Mouse (Mus musculus) hindbrain, embryonic 15.5 days (tissue): ENCODE measurements around the gene Ecm1. TPM values are rescaled to one million over a fixed set of nuclear protein-coding genes. Genes with fewer than 3 reads are reported as not detected.
A peak's percentile ranks its signal among the peaks of the same experiment; 100 is the strongest.

ENCODE experiments used
- ATAC-seq: fragments of 200-750 bp; cut with Nextera tagmentation; 2 replicates; pipeline ENCODE4 v1.8.0; 2017; ENCODE audit warnings: low read depth, moderate number of reproducible peaks, moderate TSS enrichment; ENCODE audit not compliant: low FRiP score
- H3K27ac ChIP-seq: fragments of 300-500 bp; sonication (generic); replicated peaks from 2 replicates; pipeline ENCODE4 v1.5.1; 2015; ENCODE audit warnings: mild to moderate bottlenecking, inconsistent platforms
- H3K27me3 ChIP-seq: fragments of 300-500 bp; sonication (generic); 2 replicates; pipeline ENCODE4 v1.6.1; 2015; ENCODE audit warnings: control low read depth, inconsistent platforms
- H3K36me3 ChIP-seq: fragments of 300-500 bp; sonication (generic); 2 replicates; pipeline ENCODE4 v1.6.1; 2015; ENCODE audit warnings: control low read depth, inconsistent platforms
- H3K4me1 ChIP-seq: fragments of 300-500 bp; sonication (generic); replicated peaks from 2 replicates; pipeline ENCODE4 v1.6.1; 2015; ENCODE audit warnings: control low read depth, inconsistent platforms
- H3K4me2 ChIP-seq: fragments of 300-500 bp; sonication (generic); 2 replicates; pipeline ENCODE4 v1.6.1; 2015; ENCODE audit warnings: moderate library complexity, mild to moderate bottlenecking, inconsistent platforms
- H3K4me3 ChIP-seq: fragments of 300-500 bp; sonication (generic); 2 replicates; pipeline ENCODE4 v1.5.1; 2015; ENCODE audit warnings: mild to moderate bottlenecking, inconsistent platforms
- H3K9ac ChIP-seq: fragments of 300-500 bp; sonication (generic); 2 replicates; pipeline ENCODE4 v1.6.1; 2015; ENCODE audit warnings: inconsistent platforms
- H3K9me3 ChIP-seq: fragments of 300-500 bp; sonication (generic); 2 replicates; pipeline ENCODE4 v1.6.1; 2016; ENCODE audit warnings: control low read depth, inconsistent platforms
- whole genome bisulfite sequencing: fragments of 180-500 bp; shearing (Covaris S2); methylation state at CpG from one replicate; pipeline ENCODE4 v1.1.7; 2015; 5-methylcytosine and 5-hydroxymethylcytosine counted together
- polyA plus RNA-seq: library from polyadenylated mRNA; unstranded; fragments of >200 nt; fragmentation: Nextera tagmentation; extraction: Ambion mirVana; gene quantifications from 2 replicates; pipeline ENCODE4 v1.2.1, GENCODE M21; 2015

The Ecm1 gene
- polyA plus RNA-seq, 1 experiment from 2014 or later = 16.4 TPM

DNA sequence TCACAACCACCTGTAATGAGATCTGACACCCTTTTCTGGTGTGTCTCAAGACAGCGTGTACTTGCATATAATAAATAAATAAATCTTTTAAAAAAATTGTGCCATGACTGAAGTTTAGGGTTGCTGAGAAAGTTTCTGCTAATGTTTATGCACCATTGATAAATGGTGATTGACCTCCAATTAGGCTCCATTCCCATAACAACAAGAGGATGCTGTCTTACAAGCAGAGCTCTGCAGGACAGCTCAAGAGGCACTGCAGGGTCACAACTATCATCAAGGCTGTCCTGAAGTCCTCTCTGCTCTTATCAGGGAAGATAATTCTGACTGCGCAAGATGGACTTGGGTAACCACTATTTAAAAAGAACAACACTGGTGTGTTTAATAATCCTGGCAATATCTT, 21.2 kb downstream of the Ecm1 start:
- no peaks in the 10 kb centered on the region for H3K27me3 ChIP-seq
- no peak overlapping the region for H3K27ac ChIP-seq
- H3K4me3 ChIP-seq = no peak overlapping the region
- H3K36me3 ChIP-seq = no peaks in the 10 kb centered on the region
- 97% methylated on average over 2 of the region's 2 CpGs for WGBS
- no peak overlapping the region for H3K9ac ChIP-seq
- no peak for ATAC-seq
- no peaks in the 10 kb centered on the region for H3K4me1 ChIP-seq
- no peak overlapping the region for H3K4me2 ChIP-seq
- no peaks in the 10 kb centered on the region for H3K9me3 ChIP-seq

DNA sequence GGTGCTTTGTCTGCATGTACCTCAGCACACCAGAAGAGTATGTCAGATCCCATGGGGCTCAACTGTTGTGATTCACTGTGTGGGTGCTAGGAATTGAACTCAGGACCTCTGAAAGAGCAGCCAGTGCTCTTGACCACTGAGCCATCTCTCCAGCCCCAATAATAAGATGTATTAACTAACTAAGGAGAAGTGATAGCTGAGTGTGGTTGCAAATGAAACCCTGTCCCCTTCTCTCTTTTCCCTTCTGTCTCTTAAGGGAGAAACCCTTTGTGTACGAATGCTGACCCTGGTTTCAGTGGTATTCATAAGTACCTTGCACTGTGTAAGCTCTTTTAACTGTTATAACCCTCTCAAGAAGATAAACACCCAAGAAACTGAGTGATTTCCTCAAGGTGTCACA, 23.3 kb downstream of the Ecm1 start:
- Histone ChIP-seq H3K27me3 (no peaks in the 10 kb centered on the region), H3K4me3 (no peak overlapping the region), H3K9me3 (no peaks in the 10 kb centered on the region), H3K4me2 (no peak overlapping the region), H3K4me1 (no peaks in the 10 kb centered on the region), H3K36me3 (no peaks in the 10 kb centered on the region), H3K9ac (no peak overlapping the region), H3K27ac (no peak overlapping the region)
- WGBS = 95% methylated on average over 1 of the region's 1 CpGs
- no peak for ATAC-seq

DNA sequence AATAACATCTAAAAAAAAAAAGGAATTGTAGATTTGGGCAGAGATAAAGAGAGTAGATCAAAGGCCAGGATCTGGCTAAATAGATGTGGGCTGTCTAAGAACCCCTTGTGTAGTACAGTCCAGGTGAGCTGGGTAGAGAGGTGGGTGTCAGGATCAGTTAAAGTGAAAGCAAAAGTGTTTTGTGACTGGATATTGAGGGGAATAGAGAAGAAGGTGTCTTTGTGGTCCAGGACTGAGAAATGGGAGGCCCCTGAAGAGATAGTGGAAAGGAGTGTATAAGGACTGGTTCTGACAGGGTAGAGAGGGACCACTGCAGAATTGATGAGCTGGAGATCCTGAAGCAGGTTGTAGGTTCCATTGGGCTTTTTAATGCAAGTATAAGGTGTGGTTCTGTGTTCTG, 29.4 kb downstream of the Ecm1 start:
- H3K4me1 ChIP-seq = no peaks in the 10 kb centered on the region
- no peaks in the 10 kb centered on the region for H3K9me3 ChIP-seq
- no peak overlapping the region for H3K4me3 ChIP-seq
- no peak for ATAC-seq
- H3K36me3 ChIP-seq = no peaks in the 10 kb centered on the region
- no peak overlapping the region for H3K9ac ChIP-seq
- no peak overlapping the region for H3K4me2 ChIP-seq
- no peak overlapping the region for H3K27ac ChIP-seq
- no peaks in the 10 kb centered on the region for H3K27me3 ChIP-seq

DNA sequence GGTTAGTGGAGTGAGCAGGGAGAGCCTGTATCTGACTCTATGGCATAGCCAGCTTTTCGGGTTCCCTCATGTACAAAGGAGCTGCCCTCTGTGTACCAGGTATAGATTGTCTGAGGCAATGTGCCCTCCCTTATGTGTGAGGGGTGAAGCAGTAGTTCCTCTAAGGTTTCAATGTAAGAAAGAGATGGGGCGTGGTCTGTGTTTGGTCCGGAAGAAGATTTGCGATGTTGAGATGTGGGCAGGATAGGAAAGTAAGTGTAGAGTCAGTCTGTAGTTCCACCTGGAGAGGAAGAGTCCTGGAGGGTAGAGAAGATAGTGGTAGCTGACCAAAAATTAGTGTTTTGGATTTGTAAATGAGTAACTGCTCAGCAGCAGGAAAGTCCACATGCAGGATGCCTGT, 30.3 kb downstream of the Ecm1 start:
- 92% methylated on average over 4 of the region's 4 CpGs for WGBS
- no peak overlapping the region for H3K9ac ChIP-seq
- H3K36me3 ChIP-seq = no peaks in the 10 kb centered on the region

DNA sequence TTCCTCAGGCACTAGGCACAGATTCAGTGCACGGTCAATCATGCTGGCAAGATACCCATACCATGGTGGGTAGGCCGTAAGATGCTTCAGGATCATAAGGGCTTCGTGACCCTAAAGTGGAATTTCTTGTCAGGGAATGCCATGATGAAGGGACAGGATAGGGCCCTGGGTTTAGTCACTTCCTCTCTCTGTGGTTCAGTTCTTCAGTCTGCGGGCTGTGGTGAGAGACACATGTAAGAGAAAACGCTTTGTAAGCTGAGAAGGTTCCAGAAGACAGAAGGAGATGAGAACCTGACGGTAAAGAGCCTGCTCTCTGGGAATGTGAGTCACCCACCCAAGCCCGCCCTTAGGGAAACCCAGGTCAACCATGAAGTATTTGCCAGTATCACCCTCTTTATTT, 31.9 kb downstream of the Ecm1 start:
- WGBS = 95% methylated on average over 7 of the region's 7 CpGs

More for the DNA sequence above, 30.3 kb downstream of the Ecm1 start:
- Histone ChIP-seq H3K27me3 (no peaks in the 10 kb centered on the region), H3K4me3 (no peak overlapping the region), H3K27ac (no peak overlapping the region), H3K9me3 (no peaks in the 10 kb centered on the region), H3K4me2 (no peak overlapping the region), H3K4me1 (no peaks in the 10 kb centered on the region)
- ATAC-seq = no peak

DNA sequence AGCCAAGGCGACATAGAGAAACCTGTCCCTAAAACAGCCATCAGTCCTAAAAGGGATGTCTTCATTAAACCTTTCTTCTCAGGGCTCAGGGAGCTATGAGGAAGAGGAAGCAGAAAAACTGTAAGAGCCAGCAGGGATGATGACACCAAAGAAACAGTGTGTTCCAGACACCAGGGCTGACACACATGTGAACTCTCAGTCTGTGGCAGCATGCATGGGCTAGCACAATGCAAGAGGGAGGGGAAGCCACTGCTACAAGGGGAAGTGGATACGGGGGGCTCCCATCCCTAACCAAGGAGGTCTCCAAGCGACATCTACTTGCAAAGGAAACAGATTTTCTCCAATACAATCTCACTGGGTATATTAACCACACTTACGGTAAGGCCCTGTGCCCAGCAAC, 33.1 kb downstream of the Ecm1 start:
- H3K4me1 ChIP-seq = peaks cover 7% of the 10 kb centered on the region
- no peaks in the 10 kb centered on the region for H3K9me3 ChIP-seq
- no peak overlapping the region for H3K4me2 ChIP-seq
- no peak overlapping the region for H3K4me3 ChIP-seq
- no peak overlapping the region for H3K27ac ChIP-seq
- no peaks in the 10 kb centered on the region for H3K36me3 ChIP-seq
- no peaks in the 10 kb centered on the region for H3K27me3 ChIP-seq
- no peak for ATAC-seq
- 84% methylated on average over 4 of the region's 4 CpGs for WGBS
- H3K9ac ChIP-seq = no peak overlapping the region

More for the DNA sequence above, 31.9 kb downstream of the Ecm1 start:
- Histone ChIP-seq H3K27me3 (no peaks in the 10 kb centered on the region), H3K9me3 (no peaks in the 10 kb centered on the region), H3K4me2 (no peak overlapping the region), H3K4me3 (no peak overlapping the region), H3K4me1 (no peaks in the 10 kb centered on the region), H3K27ac (no peak overlapping the region), H3K9ac (no peak overlapping the region), H3K36me3 (no peaks in the 10 kb centered on the region)
- ATAC-seq = no peak

DNA sequence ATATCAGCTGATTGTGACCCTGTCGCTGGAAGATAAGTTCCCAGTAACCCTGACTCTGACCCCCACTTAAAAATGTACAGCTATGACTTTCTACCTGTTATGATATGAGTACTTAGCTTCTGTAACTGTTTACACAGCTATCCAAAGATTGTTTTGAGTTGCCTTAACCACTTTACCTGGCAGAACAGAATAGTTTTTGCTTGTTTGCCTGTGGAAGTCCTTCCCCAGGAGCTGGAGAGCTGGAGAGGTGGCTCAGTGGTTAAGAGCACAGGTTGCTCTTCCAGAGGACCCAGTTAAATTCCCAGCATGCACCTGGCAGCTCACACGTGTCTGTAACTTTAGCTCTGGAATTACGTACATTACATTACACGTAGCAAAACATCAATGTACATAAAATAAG, 34.8 kb downstream of the Ecm1 start:
- Histone ChIP-seq H3K27ac (no peak overlapping the region), H3K36me3 (no peaks in the 10 kb centered on the region), H3K4me1 (peaks cover 14% of the 10 kb centered on the region), H3K27me3 (no peaks in the 10 kb centered on the region), H3K9ac (no peak overlapping the region), H3K4me2 (no peak overlapping the region), H3K4me3 (no peak overlapping the region), H3K9me3 (no peaks in the 10 kb centered on the region)
- no peak for ATAC-seq
- 92% methylated on average over 4 of the region's 4 CpGs for WGBS

DNA sequence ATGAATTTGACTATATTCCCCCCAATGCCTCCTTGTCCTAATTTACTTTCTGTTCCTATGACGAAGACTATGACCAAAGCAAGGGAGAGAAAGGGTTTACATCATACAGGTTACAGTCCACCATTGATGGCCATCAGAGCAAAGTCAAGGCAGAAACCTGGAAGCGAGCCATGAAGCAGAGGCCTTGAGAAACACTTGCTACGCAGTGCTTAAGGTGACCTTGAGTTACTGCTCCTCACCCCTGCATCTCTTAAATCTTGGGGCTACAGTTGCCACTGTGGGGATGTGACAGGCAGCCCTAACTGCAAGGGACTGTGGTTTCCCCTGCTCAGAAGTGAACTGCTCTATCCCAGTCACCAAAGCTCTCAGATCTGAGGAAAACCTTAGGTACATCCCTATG, 36.1 kb downstream of the Ecm1 start:
- WGBS = 95% methylated on average over 3 of the region's 3 CpGs
- no peak overlapping the region for H3K27ac ChIP-seq
- H3K36me3 ChIP-seq = no peaks in the 10 kb centered on the region
- ATAC-seq = no peak
- no peaks in the 10 kb centered on the region for H3K27me3 ChIP-seq
- no peaks in the 10 kb centered on the region for H3K9me3 ChIP-seq
- peaks cover 14% of the 10 kb centered on the region for H3K4me1 ChIP-seq
- H3K9ac ChIP-seq = no peak overlapping the region
- no peak overlapping the region for H3K4me2 ChIP-seq
- H3K4me3 ChIP-seq = no peak overlapping the region

DNA sequence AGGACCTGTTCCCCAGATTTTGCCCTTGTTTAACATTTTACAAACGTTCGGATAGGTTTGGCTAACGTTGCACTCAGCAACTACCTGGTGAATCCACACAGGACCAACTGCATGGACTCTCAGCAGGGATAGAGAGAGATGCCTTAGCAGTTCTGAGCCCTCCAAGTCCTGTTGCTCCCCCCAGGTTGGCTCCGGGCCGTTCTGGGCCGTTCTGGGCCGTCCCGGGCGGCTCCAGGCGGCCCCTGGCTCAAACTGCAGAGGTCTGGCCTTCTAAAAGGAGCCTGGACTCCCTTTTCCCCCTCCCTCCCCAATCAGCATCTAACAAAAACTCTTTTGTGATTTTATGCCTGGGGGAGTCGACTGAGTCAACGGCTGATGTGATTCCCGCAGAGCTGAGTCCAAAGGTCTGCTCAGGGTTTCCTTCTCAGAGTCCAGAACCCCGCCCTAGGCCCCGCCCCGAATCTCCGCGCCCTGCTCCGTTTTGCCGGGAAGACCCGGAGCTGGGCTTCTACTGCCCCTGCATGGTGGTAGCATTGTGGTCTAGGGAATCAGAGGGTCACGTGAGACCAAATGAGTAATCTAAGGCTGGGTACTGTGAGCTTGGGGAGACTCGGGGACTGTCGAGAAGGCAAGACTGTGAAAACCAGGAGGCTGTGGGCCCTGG, 37.4 kb downstream of the Ecm1 start:
- peak overlapping the region; percentile 14; the same call in 1 of the 2 replicates for H3K4me3 ChIP-seq
- peak overlapping the region; percentile 49 for H3K4me2 ChIP-seq
- no peak overlapping the region for H3K27ac ChIP-seq
- 2% methylated on average over 24 of the region's 24 CpGs for WGBS
- no peaks in the 10 kb centered on the region for H3K36me3 ChIP-seq
- no peaks in the 10 kb centered on the region for H3K27me3 ChIP-seq
- peak; percentile 86 for ATAC-seq
- H3K4me1 ChIP-seq = peaks cover 14% of the 10 kb centered on the region
- H3K9ac ChIP-seq = 0 out of 2 replicates have a peak overlapping the region, but pooled peaks have one; percentile 1
- no peaks in the 10 kb centered on the region for H3K9me3 ChIP-seq

DNA sequence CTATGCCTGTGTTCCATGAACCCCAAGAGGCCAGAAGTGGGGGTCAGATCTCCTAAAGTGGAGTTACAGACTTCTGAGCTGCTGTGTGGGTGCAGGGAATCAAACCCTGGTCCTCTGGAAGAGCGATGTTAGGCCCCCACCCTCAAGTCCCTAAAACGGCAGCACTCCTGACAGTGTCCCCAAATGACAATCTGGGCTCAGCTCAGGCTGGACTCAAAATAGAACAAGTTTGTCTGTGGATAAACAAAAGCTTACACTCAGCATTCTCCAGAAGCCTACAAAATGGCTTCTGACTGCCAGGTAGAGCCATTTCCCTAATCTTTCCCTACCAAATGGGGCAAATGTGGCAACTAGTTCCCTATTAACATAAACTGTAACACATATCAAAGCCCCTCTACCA, 38.3 kb downstream of the Ecm1 start:
- no peaks in the 10 kb centered on the region for H3K27me3 ChIP-seq

DNA sequence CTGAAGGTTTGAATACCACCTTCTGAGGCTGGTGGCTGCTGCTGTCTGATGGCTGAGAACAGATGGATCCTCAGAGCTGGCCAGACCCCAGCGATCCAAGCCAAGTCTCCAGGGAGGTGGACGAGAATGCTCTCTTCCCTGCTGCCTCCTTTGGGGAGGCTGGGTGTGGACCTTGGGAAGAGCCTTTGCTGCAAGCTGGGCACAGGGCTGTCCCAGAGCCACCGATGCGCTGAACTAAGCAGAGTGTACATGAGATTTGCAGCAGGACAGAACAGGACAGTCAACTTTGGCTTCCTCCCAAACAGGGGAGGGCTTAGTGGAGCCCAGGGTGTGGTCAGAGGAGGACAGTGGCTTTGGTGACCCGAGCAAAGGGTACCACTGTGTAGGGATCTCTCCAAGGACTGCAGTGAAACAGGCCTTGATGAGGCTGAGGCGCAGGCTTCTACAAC, 39.1 kb downstream of the Ecm1 start:
- Histone ChIP-seq H3K4me3 (no peak overlapping the region), H3K27me3 (no peaks in the 10 kb centered on the region), H3K27ac (no peak overlapping the region), H3K9me3 (no peaks in the 10 kb centered on the region), H3K4me2 (no peak overlapping the region), H3K4me1 (peaks cover 26% of the 10 kb centered on the region), H3K36me3 (no peaks in the 10 kb centered on the region), H3K9ac (no peak overlapping the region)
- peak; percentile 43; the same call in 1 of the 2 replicates for ATAC-seq
- WGBS = 49% methylated on average over 6 of the region's 6 CpGs

More for the DNA sequence above, 38.3 kb downstream of the Ecm1 start:
- H3K9me3 ChIP-seq = no peaks in the 10 kb centered on the region
- ATAC-seq = no peak
- H3K27ac ChIP-seq = no peak overlapping the region
- WGBS = 72% methylated on average over 2 of the region's 2 CpGs
- no peaks in the 10 kb centered on the region for H3K36me3 ChIP-seq
- H3K4me2 ChIP-seq = no peak overlapping the region
- H3K9ac ChIP-seq = no peak overlapping the region
- H3K4me1 ChIP-seq = peaks cover 21% of the 10 kb centered on the region
- H3K4me3 ChIP-seq = no peak overlapping the region

DNA sequence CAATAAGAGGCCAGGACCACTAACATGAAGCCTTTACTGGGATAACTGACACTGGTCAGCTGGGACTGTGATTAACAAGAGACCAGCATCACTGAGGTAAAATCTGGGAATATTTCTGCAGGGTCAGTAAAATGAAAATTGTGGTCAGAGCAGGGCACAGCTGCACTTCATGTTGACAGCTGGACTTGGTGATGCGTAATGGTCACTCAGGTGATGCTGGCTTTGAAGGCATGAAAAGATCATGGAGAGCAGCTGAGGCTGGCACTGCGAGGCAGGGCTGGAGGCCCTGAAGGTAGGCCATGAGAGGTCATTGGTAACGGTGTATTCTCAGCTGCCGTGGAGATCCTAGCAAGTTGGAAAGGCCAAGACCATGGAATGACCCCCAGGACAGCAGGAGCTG, 41.1 kb downstream of the Ecm1 start:
- H3K4me1 ChIP-seq = peaks cover 26% of the 10 kb centered on the region
- no peaks in the 10 kb centered on the region for H3K9me3 ChIP-seq
- H3K27me3 ChIP-seq = no peaks in the 10 kb centered on the region
- WGBS = 92% methylated on average over 4 of the region's 4 CpGs
- no peaks in the 10 kb centered on the region for H3K36me3 ChIP-seq
- H3K27ac ChIP-seq = no peak overlapping the region
- ATAC-seq = no peak
- H3K9ac ChIP-seq = no peak overlapping the region
- H3K4me3 ChIP-seq = no peak overlapping the region
- no peak overlapping the region for H3K4me2 ChIP-seq

DNA sequence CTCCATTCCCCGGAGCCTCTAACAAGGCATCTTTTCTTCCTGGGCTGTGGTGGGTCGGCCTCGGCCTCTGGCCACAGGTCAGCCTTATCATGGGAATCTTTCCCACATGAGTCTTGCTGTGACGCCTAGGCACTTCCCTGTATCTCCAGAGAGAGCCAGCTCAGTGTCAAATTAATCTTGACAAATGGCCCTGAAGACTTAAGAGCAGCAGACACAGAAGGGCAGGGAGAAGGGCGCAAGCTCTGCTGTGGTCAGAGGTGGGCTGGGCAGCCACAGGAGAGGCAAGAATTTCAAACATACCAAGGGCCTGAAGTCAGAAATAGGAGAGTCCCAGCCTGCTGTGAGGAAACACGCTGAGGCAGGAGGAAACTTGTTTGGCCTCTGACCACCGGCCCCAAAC, 43.0 kb downstream of the Ecm1 start:
- Histone ChIP-seq H3K36me3 (no peaks in the 10 kb centered on the region), H3K27ac (no peak overlapping the region), H3K4me2 (no peak overlapping the region), H3K4me3 (no peak overlapping the region), H3K9me3 (no peaks in the 10 kb centered on the region), H3K27me3 (no peaks in the 10 kb centered on the region), H3K4me1 (peaks cover 19% of the 10 kb centered on the region), H3K9ac (no peak overlapping the region)
- WGBS = 22% methylated on average over 7 of the region's 7 CpGs
- no peak for ATAC-seq
